Mouse (Mus musculus) mature B cell (primary cell): ENCODE data around the gene Gm5788.
"Not testable (repeated sequence)": the region's sequence is repeated elsewhere in the genome, so short reads cannot be mapped to it uniquely, and the experiment has no call there.

ENCODE experiments used
- in situ Hi-C: fragments of 300-500 bp; cut with MboI; formaldehyde crosslinking; loops from 2 replicates; pipeline ENCODE4 v1.14.3; 2019

Gm5788 gene

GRCm38 (mm10) chr12:87494421-87494820 is at the start of gene Gm5788:
Gene Gm5788, plus strand, starts transcription at chr12:87494721.
- in situ Hi-C loops: not testable (repeated sequence)

GRCm38 (mm10) chr12:87449456-87449855 is 45.1 kb upstream of the Gm5788 start:
- in situ Hi-C loops: no loop called here

GRCm38 (mm10) chr12:87464678-87465297 is 29.7 kb upstream of the Gm5788 start:
- in situ Hi-C loops: loop anchor here (25.0 kb wide), 1 partner anchor 898 kb away; the partner anchor contains the start of gene Adck1

DNA sequence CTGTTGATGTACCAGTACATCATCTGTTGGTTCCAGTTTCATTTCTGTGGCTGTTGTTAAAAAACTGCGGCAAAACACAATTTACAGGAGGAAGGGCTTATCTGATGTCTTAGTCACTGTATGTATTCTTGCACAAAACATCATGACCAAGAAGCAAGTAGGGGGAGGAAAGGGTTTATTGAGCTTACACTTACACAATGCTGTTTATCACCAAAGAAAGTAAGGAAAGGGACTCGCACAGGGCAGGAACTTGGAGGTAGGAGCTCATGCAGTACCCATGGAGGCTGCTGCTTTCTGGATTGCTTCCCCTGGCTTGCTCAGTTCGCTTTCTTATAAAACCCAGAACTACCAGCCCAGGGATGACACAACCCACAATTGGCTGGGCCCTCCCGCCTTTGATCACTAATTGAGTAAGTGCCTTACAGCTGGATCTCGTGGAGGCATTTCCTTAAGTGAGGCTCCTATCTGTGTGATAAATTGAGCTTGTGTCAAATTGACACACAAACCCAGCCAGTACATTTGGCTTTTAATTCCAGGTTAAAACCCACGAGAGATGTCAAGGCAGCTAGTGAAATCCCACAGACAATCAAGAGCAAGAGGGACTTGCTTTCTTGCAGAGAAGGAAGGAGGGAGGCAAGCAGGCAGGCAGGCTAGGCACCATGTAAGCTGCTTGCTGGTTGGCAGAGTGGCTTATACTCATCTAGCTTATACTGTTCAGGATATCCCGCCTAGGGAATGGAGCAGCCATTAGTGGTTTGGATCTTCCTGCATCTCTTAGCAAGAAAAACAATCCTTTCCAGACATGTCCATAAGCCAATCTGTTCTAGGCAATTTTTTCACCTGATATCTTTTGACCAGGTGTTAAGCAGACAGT is 24.0 kb upstream of the Gm5788 start:
- in situ Hi-C loops: loop anchor here (25.0 kb wide), 1 partner anchor 892 kb away; the partner anchor contains the start of gene Adck1

DNA sequence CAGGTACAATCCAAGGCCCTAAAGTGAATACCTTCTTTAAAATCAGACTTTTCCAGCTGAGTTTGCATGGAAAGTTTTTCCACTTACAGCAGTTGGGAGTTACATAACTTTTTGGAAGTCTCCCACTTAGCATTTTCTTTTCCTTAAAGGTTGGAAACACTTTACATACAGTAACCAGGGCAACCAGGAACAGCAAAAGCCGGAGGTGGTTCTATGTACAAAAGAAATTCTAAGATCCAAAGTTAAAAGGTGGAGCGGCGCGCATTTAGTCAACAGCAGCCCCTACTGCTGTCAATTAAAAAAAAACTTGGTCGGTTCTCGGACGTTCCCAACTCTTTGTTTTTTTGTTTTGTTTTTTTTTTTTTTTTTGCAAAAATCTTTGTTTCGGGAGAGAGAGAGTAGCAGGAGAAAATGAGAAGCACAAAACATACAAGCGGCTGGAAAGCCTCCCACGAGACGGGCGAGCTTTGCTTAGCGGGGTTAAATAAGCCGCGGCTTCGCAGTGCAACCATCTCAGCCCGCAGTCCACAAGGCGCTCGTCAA is 23.0 kb upstream of the Gm5788 start:
- in situ Hi-C loops: loop anchor here (25.0 kb wide), 1 partner anchor 891 kb away; the partner anchor contains the start of gene Adck1

DNA sequence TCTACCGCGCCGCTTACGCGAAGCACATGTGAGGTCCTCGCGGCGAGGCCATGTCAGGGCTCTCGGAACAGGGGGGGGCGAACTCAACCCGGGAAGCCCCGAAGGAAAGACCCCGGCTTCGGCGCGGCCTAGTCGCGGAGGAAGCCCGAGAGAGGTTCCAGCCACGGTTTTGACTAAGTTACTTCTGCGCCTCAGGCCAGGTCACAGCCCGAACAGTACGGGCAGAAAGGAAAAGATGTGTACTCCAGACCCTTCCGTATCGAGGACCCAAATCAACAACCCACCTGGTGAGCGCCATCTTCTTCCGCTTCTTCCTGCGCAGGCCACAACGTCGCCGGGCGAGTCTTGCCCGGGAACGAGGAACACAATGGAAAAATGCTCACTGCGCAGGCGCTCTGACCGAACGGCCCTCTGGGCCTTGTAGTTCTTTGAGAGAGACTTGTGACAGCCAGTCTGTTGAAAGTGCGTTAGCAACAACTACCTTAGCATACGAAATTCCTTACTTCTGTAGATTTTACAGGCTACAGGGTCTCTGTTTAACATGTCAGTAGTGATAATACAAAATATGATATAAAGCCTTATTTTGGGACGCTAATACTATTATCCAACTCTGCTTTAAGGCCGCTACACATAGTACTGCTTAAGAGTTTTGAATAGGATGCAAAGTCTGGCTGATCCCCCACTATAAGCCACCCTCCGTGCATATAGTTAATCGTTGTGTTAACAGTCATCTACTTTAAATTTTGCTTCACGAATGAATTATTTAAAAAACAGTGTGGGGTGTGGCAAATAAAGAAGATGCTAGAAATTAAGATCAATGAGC is 22.3 kb upstream of the Gm5788 start, which contains the start of gene Snw1:
TSS of gene Snw1 (minus strand) at position 311 of the 823 bp plus-strand sequence.
- in situ Hi-C loops: loop anchor here (25.0 kb wide), 1 partner anchor 890 kb away; the partner anchor contains the start of gene Adck1

DNA sequence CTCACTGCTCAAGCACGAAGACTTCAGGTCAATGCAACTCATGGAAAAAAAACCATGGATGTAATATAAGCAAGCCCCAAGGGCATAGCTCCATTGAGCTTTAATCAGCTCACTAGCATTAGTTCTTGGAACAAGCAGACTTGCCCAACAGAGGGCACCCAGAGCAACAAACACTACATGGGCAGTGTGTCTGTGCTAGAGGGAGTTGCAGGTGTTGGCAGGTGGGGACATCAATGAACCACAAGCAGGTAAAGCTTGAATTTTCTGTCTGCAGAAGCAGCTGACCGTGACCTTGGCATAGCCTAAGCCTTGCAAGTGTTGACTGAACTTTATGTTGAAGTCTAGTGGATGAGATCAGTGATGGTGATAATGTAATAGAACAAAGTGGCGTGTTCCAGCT is 19.8 kb upstream of the Gm5788 start:
- in situ Hi-C loops: loop anchor here (25.0 kb wide), 1 partner anchor 888 kb away; the partner anchor contains the start of gene Adck1

DNA sequence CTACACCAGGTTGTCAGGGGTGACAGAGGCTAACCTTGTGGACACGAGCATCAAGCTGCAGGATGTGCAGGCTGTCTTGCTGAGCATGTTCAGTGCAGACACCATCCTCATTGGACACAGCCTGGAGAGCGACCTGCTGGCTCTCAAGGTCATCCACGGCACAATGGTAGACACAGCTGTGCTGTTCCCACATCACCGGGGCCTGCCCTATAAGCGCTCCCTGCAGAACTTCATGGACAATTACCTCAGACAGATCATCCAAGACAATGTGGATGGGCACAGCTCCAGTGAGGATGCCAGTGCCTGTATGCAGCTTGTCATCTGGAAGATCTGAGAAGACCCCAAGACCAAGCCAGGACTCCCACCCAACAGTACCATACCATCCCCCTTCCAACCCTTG is 12.0 kb upstream of the Gm5788 start:
- in situ Hi-C loops: not testable (repeated sequence)

DNA sequence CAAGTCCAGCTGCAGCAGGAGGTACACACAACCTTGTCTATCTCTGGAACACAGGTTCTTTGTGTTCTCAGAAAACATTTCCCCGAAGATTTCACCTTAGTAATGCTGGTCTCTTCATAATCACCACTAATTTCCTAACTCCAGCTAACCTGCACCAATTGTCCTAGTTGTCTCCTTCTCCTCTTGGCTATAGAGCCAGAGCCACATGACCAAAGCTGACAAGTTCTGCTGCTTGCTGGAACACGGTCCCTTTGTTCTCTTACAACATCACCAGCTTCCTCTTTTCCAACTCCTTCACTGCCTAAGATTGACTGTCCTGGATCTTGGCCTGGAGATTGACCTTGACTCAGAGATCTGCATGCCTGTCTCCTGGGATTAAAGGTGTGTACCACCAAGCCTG is 5.8 kb upstream of the Gm5788 start:
- in situ Hi-C loops: not testable (repeated sequence)

DNA sequence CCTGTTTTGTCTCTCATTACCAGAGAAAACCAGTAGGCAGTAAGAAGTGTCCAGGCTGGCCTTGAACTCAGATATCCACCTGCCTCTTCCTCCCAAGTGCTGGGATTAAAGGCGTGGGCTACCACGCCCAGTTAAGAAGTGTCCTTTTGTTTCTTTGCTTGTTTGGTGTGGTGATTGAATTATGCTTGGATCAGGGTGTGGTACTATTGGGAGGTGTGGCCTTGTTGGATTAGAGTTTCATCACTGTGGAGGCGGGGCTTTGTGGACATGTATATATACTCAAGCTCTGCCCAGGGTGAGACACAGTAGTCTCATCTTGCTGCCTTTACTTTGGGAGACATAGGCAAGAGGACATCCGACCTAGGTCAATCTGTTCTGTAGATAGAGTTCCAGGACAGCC is 19.5 kb downstream of the Gm5788 start, which contains the start of gene Gm8300:
TSS of gene Gm8300 (plus strand) at position 301 of the 400 bp plus-strand sequence.
- in situ Hi-C loops: not testable (repeated sequence)

- in situ Hi-C loops: not testable (repeated sequence)
These were observed 25.1 kb downstream of the Gm5788 start for GRCm38 (mm10) chr12:87519616-87520015.

DNA sequence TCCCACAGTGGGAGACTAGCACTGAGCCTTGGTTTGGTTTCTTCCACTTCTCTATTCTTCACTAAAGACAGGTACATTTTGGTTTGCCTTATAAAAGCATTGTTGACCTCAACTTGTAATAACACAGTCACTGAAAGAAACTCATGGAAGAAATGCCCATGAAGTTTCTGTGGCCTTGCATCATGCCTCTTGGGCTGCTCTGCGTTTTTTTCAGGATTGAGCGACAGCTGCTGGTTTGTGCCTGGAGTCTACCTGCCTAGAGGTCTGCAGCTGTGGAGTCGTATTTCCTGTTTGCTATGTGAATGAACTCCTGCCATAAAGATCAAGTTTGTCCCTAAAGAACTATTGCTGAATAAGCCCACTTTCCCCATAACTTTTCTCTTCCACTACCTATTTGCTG is 49.4 kb downstream of the Gm5788 start:
- in situ Hi-C loops: no loop called here
